Mouse (Mus musculus) heart, postnatal 0 days (tissue): ENCODE data around the gene Olfr1511. TPM values are rescaled to one million over a fixed set of nuclear protein-coding genes. Genes with fewer than 3 reads are reported as not detected.

Source experiments
- ATAC-seq: fragments of 200-750 bp; cut with Nextera tagmentation; 2 replicates; pipeline ENCODE4 v1.8.0; 2017; ENCODE audit warnings: low read depth, moderate number of reproducible peaks, moderate library complexity; ENCODE audit not compliant: insufficient read depth
- DNase-seq: peaks from one replicate; pipeline ENCODE4 v3.0.0-alpha.2; 2016; ENCODE audit warnings: low spot score
- H3K27ac ChIP-seq: fragments of 300-500 bp; sonication (generic); 2 replicates; pipeline ENCODE4 v1.5.1; 2014; ENCODE audit warnings: low read depth, mild to moderate bottlenecking
- H3K27me3 ChIP-seq: fragments of 300-500 bp; sonication (generic); 2 replicates; pipeline ENCODE4 v1.6.1; 2014; ENCODE audit warnings: low read length, mixed read lengths; ENCODE audit not compliant: control insufficient read depth, insufficient read depth
- H3K36me3 ChIP-seq: fragments of 300-500 bp; sonication (generic); replicated peaks from 2 replicates; pipeline ENCODE4 v1.6.1; 2014; ENCODE audit warnings: low read length, mixed read lengths; ENCODE audit not compliant: control insufficient read depth, insufficient read depth
- H3K4me1 ChIP-seq: fragments of 300-500 bp; sonication (generic); 2 replicates; pipeline ENCODE4 v1.6.1; 2014; ENCODE audit warnings: antibody characterized with exemption; ENCODE audit not compliant: control insufficient read depth, insufficient read depth
- H3K4me2 ChIP-seq: fragments of 300-500 bp; sonication (generic); 2 replicates; pipeline ENCODE4 v1.6.1; 2014; ENCODE audit warnings: low read depth, mild to moderate bottlenecking, low read length, moderate library complexity
- H3K4me3 ChIP-seq: fragments of 300-500 bp; sonication (generic); 2 replicates; pipeline ENCODE4 v1.5.1; 2014; ENCODE audit warnings: low read depth, low read length
- H3K9ac ChIP-seq: fragments of 300-500 bp; sonication (generic); replicated peaks from 2 replicates; pipeline ENCODE4 v1.6.1; 2014; ENCODE audit warnings: low read depth, low read length, mixed read lengths
- H3K9me3 ChIP-seq: fragments of 300-500 bp; sonication (generic); replicated peaks from 2 replicates; pipeline ENCODE4 v1.6.1; 2016; ENCODE audit warnings: low read length; ENCODE audit not compliant: control insufficient read depth
- CTCF ChIP-seq: IDR thresholded peaks from 2 replicates; pipeline ENCODE4 v1.5.1; 2016; ENCODE audit warnings: antibody characterized with exemption, control low read depth, low read depth
- EP300 ChIP-seq: IDR thresholded peaks from 2 replicates; pipeline ENCODE4 v1.6.1; 2016; ENCODE audit warnings: antibody characterized with exemption, low read depth
- WGBS: fragments of 180-500 bp; shearing (Covaris S2); extraction: QIAGEN DNeasy Blood & Tissue Kit; methylation state at CpG from one replicate; pipeline ENCODE4 v1.1.7; 2014; 5-methylcytosine and 5-hydroxymethylcytosine counted together
- polyA plus RNA-seq: library from polyadenylated mRNA; unstranded; fragments of >200 nt; fragmentation: Nextera tagmentation; extraction: Ambion mirVana; gene quantifications from 2 replicates; pipeline ENCODE4 v1.2.1, GENCODE M21; 2015
- total RNA-seq: library from RNA; depleted of rRNA; stranded (reverse); fragments of >200 nt; gene quantifications from 2 replicates; pipeline ENCODE4 v1.2.3, GENCODE M21; 2014; ENCODE audit warnings: low replicate concordance; rRNA removed

Gene Olfr1511
- total and polyA plus RNA-seq, 2 experiments from 2014 or later = not detected

- no peaks in the 10 kb centered on the region for H3K4me1 ChIP-seq
- no peak for TF ChIP-seq EP300
- no peak for TF ChIP-seq CTCF
- H3K27me3 ChIP-seq = no peaks in the 10 kb centered on the region
- no peaks in the 10 kb centered on the region for H3K36me3 ChIP-seq
- no peak within 1 kb of the TSS for H3K4me2 ChIP-seq
- no peak within 1 kb of the TSS for H3K27ac ChIP-seq
- H3K9me3 ChIP-seq = no peaks in the 10 kb centered on the region
- DNase-seq (no peak), ATAC-seq (no peak)
- H3K4me3 ChIP-seq = no peak within 1 kb of the TSS
- no peak within 1 kb of the TSS for H3K9ac ChIP-seq
- WGBS = 64% methylated on average over 2 of the region's 2 CpGs
These were observed 18.1 kb downstream of the Olfr1511 start, which contains the start of gene Olfr1512 for GRCm38 (mm10) chr14:52379068-52379467. Olfr1512 (minus strand) TSS chr14:52379168.

- Histone ChIP-seq H3K9me3 (no peaks in the 10 kb centered on the region), H3K4me3 (no peak overlapping the region), H3K4me1 (no peaks in the 10 kb centered on the region), H3K36me3 (no peaks in the 10 kb centered on the region), H3K27me3 (no peaks in the 10 kb centered on the region), H3K27ac (no peak overlapping the region), H3K9ac (no peak overlapping the region), H3K4me2 (no peak overlapping the region)
- no peak for TF ChIP-seq EP300
- TF ChIP-seq CTCF = no peak
- DNase-seq = no peak
- no peak for ATAC-seq
- 72% methylated on average over 3 of the region's 3 CpGs for WGBS
These were observed 28.4 kb downstream of the Olfr1511 start for GRCm38 (mm10) chr14:52368741-52369140.

- 62% methylated on average over 4 of the region's 4 CpGs for WGBS
- H3K4me1 ChIP-seq = no peaks in the 10 kb centered on the region
- no peak within 1 kb of the TSS for H3K4me3 ChIP-seq
- no peak for TF ChIP-seq CTCF
- no peak for TF ChIP-seq EP300
- H3K4me2 ChIP-seq = no peak within 1 kb of the TSS
- DNase-seq (no peak), ATAC-seq (no peak)
- H3K27ac ChIP-seq = no peak within 1 kb of the TSS
- H3K36me3 ChIP-seq = no peaks in the 10 kb centered on the region
- no peaks in the 10 kb centered on the region for H3K9me3 ChIP-seq
- no peaks in the 10 kb centered on the region for H3K27me3 ChIP-seq
- H3K9ac ChIP-seq = no peak within 1 kb of the TSS
These were observed 40.9 kb downstream of the Olfr1511 start, which contains the start of gene Olfr1513 for GRCm38 (mm10) chr14:52356308-52356707. Olfr1513 (minus strand) TSS chr14:52356408.

Other genes with a start within 250 kb of the Olfr1511 start
- 10.2 and 12.6 TPM in 2 replicates for gene Supt16, start 200.0 kb downstream of the Olfr1511 start, total RNA-seq
- gene Supt16, start 200.0 kb downstream of the Olfr1511 start, polyA plus RNA-seq = 12.9 and 14.4 TPM in 2 replicates
- gene Chd8, start 139.6 kb downstream of the Olfr1511 start, total RNA-seq = 18.1 and 28.8 TPM in 2 replicates
- gene Chd8, start 139.6 kb downstream of the Olfr1511 start, polyA plus RNA-seq = 12.9 and 13.0 TPM in 2 replicates
- gene Tox4, start 118.2 kb downstream of the Olfr1511 start, total RNA-seq = 30.1 and 63.3 TPM in 2 replicates
- 21.8 and 22.0 TPM in 2 replicates for gene Tox4, start 118.2 kb downstream of the Olfr1511 start, polyA plus RNA-seq
- 6.6 and 11.9 TPM in 2 replicates for gene Rab2b, start 117.8 kb downstream of the Olfr1511 start, total RNA-seq
- 9.0 and 10.3 TPM in 2 replicates for gene Rab2b, start 117.8 kb downstream of the Olfr1511 start, polyA plus RNA-seq
- 11.4 and 16.0 TPM in 2 replicates for gene Mettl3, start 92.3 kb downstream of the Olfr1511 start, total RNA-seq
- 14.1 and 14.8 TPM in 2 replicates for gene Mettl3, start 92.3 kb downstream of the Olfr1511 start, polyA plus RNA-seq
- gene Sall2, start 68.6 kb downstream of the Olfr1511 start, total RNA-seq = 4.6 TPM in 2 replicates
- gene Sall2, start 68.6 kb downstream of the Olfr1511 start, polyA plus RNA-seq = 2.3 TPM in 2 replicates
- gene Olfr1513, start 41.0 kb downstream of the Olfr1511 start, total RNA-seq = not detected in 2 replicates
- not detected in 2 replicates for gene Olfr1513, start 41.0 kb downstream of the Olfr1511 start, polyA plus RNA-seq
- not detected in 2 replicates for gene Olfr1512, start 18.2 kb downstream of the Olfr1511 start, total RNA-seq
- not detected in 2 replicates for gene Olfr1512, start 18.2 kb downstream of the Olfr1511 start, polyA plus RNA-seq
- not detected in 2 replicates for gene Olfr1510, start 17.0 kb upstream of the Olfr1511 start, total RNA-seq
- not detected in 2 replicates for gene Olfr1510, start 17.0 kb upstream of the Olfr1511 start, polyA plus RNA-seq
- not detected in 2 replicates for gene Olfr1509, start 45.6 kb upstream of the Olfr1511 start, total RNA-seq
- not detected in 2 replicates for gene Olfr1509, start 45.6 kb upstream of the Olfr1511 start, polyA plus RNA-seq
- not detected in 2 replicates for gene Olfr1508, start 70.1 kb upstream of the Olfr1511 start, total RNA-seq
- gene Olfr1508, start 70.1 kb upstream of the Olfr1511 start, polyA plus RNA-seq = not detected in 2 replicates
- not detected in 2 replicates for gene Olfr1507, start 98.4 kb upstream of the Olfr1511 start, total RNA-seq
- gene Olfr1507, start 98.4 kb upstream of the Olfr1511 start, polyA plus RNA-seq = not detected in 2 replicates